Mouse (Mus musculus) heart, adult 18-20 months (tissue): ENCODE measurements around the gene Slc9a5. TPM values are rescaled to one million over a fixed set of nuclear protein-coding genes. Genes with fewer than 3 reads are reported as not detected.

ENCODE experiments used
- DNase-seq, 2 experiments: peaks; one replicate each; pipeline ENCODE4 v3.0.0; 2021 to 2022; ENCODE audit warnings: mixed read lengths in 1 of 2
- long read RNA-seq, 2 experiments: library from polyadenylated mRNA; stranded (forward); transcript quantifications; one replicate each; pipeline ENCODE4 v2.0.0; 2021
- total RNA-seq, 2 experiments: library from RNA; stranded (reverse); gene quantifications; 2 replicates each; pipeline ENCODE4 v1.2.3; 2021

Gene Slc9a5
- total RNA-seq: under 1 TPM; 0.37 to 0.39 TPM
- long read RNA-seq, experiment 1, partial matches to known transcripts: 1 of 1 reads
- long read RNA-seq, experiment 1, other reads (novel, unspliced or antisense): 0 of 1 reads
- long read RNA-seq, experiment 2: 0 reads

DNA sequence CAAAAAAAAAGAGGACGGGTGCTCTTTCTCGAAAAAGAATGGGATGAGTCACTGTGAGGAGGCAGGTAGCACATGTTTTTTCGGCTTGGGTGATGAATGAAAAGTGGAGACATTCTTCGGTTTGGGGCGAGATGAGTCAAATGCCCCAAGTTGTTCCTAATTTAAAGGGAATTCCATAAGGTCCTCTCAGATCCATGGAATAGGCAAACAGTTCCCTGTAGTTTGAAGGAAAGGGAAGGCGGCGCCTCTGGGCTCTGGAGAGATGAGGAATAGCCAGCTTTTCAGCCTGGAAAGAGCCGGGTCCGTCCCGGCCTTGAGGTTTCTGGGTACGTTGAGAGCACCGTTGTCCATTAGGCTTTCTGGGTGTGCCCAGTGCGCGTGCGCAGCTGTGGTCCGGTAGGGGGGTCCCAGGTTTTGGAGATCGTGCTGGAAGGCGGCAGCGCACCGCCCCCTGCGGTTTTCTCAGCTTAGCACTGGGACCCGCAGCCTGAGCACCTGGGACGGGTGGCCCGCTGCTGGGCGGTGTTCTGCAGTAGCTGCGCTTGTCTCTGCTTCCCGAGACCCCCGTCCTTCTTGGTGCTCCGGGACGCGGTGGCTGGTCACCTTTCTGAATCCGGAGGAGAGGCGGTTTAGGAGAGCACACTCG lies at the start of gene Slc9a5:
TSS of gene Slc9a5 (plus strand) at position 394 of the 646 bp plus-strand sequence.
- DNase-seq: peak; percentile 38 to 59

DNA sequence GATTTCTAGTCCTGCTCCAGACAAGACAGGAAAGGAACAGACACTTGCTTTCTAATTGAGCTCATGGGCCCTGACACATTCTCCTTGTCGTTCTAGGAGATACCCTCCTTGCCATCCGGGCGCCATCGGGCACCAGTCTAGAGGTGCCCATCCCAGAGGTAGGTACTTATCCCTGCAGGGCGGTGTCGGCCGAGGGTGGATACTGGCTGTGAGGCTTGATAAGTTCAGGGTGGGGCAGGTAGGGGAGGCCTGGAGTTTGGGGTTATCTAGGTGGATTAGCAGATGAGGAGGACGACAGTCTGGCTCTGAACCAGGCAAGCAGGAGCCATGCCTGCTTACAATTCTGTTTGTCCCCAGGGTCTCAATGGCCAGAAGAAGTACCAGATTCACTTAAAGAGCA lies 48.7 kb upstream of the Slc9a5 start:
- DNase-seq: no peak

DNA sequence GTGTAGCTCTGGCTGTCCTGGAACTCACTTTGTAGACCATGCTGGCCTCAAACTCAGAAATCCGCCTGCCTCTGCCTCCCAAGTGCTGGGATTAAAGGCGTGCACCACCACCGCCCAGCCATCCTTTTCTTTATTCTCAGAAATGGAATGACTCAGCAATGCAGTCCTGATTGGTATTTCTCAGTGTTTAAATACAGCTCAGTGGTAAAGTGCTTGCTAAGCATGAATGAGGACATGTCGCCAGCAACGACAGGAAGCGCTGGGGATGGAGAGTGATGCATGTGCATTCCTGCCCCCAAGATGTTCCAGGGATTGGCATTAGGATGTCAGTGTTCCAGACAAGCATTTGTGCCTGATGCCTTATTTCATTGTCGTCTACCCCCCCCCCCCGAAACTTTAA lies 45.2 kb upstream of the Slc9a5 start:
- no peak for DNase-seq

DNA sequence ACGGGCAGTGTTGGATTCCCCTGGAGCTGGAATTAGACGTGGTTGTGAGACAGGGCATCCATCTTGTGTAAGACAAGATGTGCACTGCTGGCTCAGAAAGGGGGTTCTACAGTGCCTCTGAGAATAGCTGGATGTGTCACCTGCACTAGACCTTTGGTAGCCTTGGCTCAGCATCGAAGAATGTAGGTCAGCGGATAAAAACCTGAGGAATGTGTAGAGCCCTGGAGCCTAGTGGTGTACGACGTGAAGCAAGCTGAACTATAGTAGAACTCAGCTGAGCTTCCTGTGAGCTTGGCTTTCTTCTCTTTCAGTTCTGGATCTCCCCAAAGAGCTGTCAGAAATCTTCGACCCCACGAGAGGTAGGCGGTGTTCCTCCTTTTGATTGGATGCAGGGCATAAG lies 44.8 kb upstream of the Slc9a5 start:
- DNase-seq: no peak

DNA sequence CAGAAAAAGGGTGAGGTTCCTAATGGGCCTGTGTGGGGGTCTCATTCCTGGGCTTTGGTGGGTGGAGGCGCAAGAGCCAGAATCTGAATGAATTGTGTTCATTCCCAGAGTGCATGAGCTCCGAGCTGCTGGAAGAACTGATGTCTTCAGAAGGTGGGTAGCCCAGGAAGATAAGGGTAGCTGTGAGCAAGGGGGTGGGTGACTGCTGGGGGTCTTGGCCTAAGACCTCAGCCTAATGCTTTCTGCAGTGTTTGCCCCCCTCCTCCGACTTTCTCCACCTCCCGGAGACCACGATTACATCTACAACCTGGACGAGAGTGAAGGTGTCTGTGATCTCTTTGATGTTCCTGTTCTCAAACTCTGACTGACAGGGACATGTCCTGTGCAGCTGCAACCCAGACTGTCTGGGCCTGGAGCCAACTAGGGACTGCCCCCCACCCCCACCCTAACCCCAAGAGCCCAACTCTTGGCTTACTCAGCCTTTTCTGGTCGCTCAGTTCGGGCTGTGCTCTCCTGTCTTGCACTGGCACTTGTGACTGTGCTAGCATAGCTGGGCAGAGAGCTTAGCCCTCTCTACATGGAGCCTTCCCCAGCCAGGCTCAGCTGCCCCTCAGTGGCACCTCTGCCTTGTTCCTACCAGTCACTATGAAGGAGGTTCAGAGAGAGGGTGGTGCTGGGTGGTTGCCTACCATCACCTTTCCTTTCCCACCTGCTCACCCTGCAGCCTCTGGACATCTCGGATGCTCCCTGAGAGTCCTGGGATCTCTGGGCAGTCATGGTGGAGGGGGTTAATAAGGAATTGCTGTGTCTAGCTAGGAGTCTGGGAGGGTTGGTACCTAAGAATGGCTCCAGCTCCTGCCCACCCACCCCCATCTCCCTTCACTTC lies 44.1 kb upstream of the Slc9a5 start:
- DNase-seq: no peak

DNA sequence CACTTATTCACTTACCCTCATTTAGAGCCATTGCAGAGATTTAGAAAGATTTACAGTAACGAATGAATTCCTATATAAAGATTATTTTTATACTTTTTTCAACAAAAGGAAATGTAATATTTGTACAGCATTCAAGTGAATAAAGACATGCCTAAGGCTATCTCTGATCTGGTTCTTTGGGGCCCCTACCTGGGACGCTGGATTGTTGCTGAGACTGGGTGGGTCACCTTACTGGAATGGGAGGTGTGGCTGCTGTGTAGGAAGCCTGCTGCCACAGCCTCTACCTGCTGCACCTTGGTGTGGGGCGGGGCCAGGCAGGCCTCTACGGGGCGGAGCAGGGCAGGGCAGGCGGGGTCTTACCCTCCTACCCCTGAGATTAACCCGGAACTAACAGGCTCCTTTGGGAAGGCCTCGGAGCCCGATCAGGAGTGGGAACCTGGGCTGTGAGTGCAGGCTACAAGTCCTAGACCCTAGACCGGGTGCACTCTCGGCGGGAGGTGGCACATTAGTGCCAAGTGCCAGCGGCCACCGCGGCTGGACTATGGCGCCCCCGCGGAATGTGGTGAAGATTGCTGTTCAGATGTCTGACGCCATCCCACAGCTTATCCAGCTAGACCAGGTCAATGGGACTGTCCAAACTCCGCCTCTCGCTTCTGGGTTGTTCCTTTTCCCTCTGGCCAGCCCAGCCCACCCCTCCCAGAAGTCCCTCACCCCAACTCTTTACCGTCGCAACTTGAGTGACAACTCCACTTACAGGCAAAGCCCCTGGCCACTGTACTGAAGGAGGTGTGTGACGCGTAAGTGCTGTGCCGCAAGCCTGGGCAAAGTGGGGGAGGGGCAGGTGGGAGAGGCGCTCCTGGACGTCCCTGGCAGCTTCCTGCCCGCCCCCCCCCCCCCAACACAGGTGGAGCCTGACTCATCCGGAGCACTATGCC lies 43.2 kb upstream of the Slc9a5 start, which contains the start of gene Elmo3:
TSS of gene Elmo3 (plus strand) at position 391 of the 935 bp plus-strand sequence.
- DNase-seq: peak; percentile 43 to 51

DNA sequence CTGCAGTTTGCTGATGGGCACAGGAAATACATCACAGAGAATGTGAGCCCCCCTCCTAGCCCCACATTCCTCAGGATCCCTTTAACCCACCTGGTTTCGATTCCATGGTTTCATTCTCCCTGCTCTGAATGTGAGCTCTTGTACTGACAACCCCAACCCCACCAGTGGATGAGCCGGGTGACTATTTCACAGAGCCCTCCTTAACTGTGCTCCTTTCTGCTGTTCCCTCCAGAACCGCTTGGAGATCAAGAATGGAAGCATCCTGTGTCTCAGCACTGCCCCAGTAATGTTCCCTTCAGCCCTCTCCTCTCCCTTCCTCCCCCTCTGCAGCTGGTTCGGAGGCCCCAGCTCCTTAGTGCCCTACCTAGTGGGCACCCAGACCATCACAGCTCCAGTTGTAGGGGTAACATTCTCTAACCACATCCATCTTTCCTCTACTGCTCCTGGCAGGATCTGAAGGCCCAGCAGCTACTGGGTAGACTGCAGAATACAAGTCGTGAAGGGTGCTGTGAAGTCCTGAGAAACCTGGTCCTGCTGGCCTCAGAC lies 42.4 kb upstream of the Slc9a5 start:
- DNase-seq: no peak

DNA sequence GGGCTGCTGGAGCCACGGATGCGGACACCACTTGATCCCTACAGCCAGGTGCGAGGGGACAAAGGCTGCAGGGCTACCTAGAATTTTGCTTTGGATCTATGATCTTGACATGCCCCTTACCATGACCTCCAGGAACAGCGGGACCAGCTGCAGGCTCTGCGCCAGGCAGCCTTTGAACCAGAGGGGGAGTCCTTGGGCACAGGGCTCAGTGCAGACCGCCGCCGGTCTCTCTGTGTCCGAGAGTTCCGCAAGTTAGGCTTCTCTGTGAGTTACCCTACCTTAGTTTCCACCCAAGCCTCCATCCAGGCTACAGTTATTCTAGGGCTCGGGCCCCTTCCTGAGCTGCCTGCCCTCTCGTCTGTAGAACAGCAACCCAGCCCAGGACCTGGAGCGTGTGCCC lies 41.0 kb upstream of the Slc9a5 start:
- DNase-seq: no peak

DNA sequence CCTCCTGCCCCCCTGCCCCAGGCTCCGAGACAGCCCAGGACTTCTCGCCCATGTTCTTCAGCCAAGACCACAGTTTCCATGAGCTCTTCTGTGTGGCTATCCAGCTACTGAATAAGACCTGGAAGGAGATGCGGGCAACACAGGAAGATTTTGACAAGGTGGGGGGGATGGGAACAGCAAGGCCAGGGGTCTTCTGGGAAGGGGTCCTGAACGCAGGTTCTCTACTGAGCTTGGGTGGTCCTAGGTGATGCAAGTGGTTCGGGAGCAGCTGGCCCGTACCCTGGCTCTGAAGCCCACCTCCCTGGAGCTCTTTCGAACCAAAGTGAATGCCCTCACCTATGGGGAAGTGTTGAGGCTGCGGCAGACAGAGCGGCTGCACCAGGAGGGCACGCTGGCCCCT lies 40.2 kb upstream of the Slc9a5 start:
- no peak for DNase-seq

DNA sequence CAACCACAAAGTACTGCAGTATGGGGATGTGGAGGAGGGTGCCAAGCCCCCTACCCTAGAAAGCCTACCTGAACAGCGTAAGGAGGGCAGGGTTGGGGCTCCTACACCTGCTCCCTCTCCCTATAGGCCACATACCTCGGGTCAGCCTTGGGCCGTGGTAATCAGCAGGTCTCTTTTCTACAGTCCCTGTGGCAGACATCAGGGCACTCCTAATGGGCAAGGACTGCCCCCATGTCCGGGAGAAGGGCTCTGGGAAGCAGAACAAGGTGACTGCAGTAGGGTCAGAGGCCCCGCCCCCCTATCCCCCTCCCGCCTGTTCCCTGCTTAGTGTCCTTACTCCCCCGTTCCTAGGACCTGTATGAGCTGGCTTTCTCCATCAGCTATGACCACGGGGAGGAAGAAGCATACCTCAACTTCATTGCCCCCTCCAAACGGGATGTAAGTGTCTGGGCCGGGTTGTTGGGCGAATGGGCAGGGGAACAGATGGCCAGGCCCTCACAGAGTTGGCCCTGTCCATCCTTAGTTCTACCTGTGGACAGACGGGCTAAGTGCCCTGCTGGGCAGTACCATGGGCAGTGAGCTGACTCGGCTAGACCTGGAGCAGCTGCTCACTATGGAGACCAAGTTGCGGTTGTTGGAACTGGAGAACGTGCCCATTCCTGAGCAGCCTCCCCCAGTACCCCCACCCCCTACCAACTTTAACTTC lies 39.3 kb upstream of the Slc9a5 start:
- DNase-seq: no peak

DNA sequence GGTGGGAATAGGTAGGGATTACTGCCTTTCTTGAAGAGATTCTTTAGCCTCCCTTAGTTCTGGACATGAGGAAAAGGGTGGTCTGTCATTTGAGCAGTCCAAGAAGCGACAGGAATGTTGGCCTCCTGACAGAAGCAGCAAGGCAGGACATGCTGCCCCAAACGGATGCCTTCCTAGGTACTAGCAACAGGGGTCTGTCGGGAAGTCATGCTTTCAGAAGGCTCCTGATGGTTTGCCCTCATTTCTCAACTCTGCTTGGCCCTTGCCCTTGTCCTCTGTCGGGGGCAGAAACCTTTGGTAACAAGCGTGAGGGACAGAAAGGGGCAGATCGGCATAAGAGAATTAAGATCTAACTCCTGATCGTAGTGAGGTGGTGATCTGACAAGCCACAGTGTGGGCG lies 38.5 kb upstream of the Slc9a5 start:
- DNase-seq: no peak

DNA sequence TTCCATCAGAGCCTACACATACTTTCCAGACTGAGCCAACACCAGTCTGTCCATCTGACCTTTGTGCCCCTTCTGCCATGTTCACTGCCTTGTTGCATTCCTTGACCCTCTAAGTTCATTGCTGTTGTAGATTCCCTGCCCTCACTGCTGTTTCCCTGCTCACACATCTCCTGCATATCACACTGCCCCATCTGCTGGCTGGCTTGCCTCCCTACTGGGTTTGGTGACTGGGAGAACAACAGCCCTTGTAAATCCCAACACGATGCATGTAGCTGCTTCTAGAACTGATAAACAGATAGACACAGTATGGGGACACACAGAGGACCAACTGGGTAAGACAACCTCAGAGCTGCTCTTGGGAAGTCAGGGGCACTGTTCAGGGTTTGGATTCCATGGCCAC lies 36.9 kb upstream of the Slc9a5 start:
- DNase-seq: no peak

DNA sequence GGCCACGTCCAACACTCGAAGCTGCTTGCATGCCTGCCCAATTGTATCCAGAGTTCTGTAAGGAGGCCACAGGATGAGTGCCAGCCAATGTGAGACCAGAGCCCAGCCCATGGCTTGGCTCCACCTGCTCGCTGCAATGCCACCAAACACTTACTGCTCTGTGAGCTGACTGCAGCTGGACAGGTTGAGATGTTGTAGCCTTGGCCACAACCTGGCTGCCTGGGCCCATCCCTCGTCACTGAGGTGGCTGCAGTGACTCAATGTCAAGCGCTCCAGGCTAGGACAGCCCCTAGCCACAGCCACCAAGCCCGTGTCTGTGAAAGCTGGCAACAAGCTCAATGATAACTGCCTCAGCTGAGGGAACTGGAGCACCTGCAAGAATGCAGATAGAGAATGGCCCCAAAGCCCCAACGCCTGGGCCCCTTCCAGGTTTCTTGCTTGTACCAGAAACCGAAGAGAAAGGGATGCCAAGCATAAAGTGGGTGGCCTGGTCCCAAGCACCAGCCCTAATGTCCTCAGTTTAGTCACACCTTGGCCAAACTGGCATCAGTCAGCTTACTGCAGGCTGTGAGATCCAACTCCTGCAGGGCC lies 35.7 kb upstream of the Slc9a5 start:
- peak in 1 of 2 experiments; percentile 69 for DNase-seq

DNA sequence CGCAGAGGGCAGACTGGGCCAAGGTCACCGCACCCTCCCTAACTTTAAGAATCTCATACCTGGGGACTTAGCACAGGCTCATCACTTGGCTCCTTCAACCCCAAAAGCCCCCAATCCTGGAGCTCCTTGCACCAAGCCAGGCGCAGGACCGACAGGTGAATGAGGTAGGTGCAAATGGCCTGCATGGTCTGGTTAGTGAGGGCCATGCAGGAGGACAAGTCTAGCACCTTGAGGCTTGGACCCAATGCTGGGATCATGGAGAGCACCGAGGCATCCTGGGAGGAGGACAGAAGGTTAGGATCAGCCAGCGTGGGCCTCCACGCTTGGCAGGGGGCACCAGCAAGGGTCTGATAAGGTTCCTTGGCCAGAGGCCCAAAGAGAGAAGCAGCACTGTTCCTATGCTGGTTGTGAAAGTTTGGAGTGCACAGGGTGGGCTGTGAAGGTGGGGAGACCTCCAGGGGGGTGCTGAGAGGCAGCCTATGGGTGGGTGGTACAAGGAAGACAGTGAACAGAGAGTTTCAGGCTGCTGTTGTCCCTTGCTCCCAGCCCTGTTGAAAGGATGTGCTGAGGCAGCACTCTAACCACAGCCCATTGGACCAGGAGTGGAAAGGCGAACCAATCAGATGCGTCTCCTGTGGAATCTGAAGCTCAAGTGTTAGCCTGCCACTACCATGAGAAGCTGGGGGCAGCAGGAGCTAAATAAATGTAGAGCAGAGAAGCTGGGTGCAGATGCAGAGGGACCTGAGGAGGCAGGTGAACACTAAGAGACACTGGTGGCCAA lies 34.8 kb upstream of the Slc9a5 start:
- no peak for DNase-seq

DNA sequence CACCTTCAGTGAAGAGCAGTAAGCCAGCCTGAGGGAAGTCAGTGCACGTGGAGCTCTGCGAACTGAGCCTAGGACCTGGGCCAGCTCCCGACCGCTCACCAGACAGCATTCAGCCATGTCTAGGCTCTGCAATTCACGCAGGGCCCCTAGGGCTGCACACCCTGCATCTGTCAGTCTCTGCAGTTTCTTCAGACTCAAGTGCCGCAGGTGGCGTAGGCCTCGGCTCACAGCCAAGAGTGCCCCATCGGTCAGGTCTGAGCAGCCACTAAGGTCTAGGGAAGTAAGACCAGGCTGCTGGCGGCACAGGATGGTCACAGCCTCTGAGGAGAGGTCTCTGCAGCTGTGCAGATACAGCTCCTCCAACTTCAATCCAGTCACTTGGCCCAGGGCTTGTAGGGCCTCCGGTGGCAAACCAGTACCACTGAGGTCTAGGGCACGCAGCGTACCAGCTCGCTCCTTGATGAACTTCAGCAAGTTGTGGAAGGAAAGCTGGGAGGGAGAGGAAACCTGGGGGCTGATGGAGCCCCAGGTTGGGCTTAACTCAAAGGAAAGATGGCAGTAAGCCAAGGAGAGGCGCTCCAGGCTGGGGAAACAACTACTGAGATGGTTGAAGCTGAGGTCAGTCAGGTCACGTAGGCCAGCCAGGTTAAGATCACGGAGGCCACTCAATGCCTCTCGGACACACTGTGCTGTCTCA lies 33.4 kb upstream of the Slc9a5 start:
- DNase-seq: no peak

DNA sequence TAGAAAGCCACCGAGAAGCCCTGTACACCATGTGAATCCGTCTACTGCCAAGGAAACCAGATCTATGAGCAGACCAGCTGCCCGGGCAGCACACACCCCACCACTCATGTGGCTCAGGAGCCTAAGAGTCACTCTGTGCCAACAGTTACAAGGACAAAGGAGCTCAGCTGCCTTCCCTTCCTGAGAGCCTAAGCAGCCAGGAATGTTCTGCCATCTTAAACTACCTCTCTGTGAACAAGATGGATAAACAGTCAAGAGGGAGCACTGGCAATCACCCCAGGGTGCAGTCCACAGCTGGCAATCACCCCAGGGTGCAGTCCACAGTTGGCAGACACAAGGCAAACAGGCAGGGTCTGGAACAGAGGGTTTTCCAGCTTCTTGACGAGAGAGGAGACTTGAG lies 30.7 kb upstream of the Slc9a5 start:
- peak in 1 of 2 experiments; percentile 36 for DNase-seq

DNA sequence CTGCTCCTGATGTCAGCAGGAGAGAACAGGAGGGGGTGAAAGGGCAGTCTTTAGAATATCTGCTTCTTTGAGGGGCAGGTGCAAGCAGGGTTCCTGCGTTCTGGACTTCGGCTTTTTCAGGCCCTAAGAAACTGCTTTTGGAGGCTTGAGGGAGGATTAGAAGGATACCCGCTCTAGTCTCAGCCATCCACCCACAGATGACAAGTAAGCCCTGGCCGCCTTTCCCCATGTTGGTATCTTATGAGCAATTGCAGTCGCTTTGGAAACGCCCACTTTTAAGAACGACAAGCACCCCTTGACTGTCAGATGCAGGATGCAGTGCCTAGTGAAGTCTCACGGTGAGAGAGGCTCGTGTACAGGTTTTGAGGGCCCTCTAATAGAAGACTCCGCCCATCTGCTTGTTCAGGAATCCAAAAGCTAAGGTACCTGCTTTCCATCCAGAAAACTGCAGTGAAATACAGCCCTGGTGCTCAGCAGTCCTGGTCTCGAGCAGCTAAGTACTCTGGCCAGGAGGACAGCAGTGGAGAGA lies 29.9 kb upstream of the Slc9a5 start:
- no peak for DNase-seq

DNA sequence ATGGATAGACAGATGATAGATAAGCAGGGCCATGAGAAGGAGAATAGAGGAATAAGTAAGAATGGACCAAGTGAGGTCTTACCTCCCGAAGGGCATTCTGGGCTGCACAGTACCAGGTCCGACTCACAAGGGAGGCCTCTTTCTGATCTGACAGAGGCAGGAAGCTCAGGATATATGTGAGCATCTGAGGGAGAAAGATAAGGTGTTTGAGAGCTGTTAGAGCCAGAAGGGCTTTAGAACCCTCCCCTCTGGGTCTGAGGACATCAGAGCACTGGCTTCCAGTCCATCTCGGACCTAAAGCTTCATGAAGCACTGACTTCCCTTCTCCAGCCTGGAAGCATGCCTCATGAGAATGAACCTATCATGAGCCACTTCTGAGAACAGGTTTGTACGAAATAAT lies 25.5 kb upstream of the Slc9a5 start:
- no peak for DNase-seq

DNA sequence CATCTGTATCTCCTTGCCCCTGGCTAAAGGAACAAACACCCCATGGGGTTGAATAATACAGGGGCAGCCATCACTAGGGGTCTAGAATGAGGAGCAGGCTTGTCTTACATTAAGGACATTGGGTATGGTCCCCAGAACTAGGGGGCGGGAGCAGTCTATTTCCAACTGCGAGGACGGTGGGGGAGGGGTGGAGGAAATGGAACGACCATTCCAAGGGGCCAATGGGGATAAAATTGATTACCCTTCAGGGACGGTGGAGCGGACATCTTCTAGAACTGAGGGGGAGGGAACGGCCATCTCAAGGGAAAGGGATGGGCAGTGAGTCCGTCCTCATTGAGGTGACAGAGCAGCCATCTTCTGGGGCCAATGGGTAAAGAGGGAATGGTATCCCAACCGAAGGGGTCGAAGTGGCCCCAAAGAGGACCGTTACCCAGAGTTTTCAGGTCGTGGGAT lies 23.0 kb upstream of the Slc9a5 start:
- DNase-seq: no peak
